Mouse (Mus musculus) layer of hippocampus, postnatal 25 days (tissue): ENCODE data around the gene Osbpl6. TPM values are rescaled to one million over a fixed set of nuclear protein-coding genes. Genes with fewer than 3 reads are reported as not detected.
"Not testable (repeated sequence)": the region's sequence is repeated elsewhere in the genome, so short reads cannot be mapped to it uniquely, and the experiment has no call there.

Experiments used
- DNase-seq, 2 experiments: peaks; one replicate each; pipeline ENCODE4 v3.0.0; 2022; ENCODE audit warnings: mixed read lengths in 2 of 2, low spot score in 1 of 2; ENCODE audit errors: extremely low spot score in 1 of 2
- microRNA-seq, 2 experiments: library from miRNA; unstranded; fragments of <30 nt; microRNA quantifications; one replicate each; pipeline ENCODE4 v1.2.0; 2021
- total RNA-seq, 2 experiments: library from RNA; stranded (reverse); gene quantifications; 2 replicates each; pipeline ENCODE4 v1.2.3; 2021

Osbpl6 gene
- total RNA-seq, 2 experiments from 2014 or later, result 53.7 to 60.6 TPM

DNA sequence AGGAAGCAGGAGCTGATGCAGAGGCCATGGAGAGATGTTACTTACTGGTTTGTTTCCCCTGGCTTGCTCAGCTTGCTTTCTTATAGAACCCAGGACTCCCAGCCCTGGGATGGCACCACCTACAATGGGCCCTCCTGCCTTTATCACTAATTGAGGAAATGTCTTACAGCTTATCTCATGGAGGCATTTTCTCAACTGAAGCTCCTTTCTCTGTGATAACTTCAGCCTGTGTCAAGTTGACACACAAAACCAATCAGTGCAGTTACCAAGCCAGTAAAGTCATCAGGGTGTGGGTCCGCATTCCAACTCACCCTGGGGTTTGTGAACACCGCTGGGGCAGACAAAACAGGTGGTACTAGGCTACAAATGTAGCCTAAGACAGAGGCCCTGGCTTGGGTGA, 216.0 kb downstream of the Osbpl6 start:
- not testable (repeated sequence) for DNase-seq

DNA sequence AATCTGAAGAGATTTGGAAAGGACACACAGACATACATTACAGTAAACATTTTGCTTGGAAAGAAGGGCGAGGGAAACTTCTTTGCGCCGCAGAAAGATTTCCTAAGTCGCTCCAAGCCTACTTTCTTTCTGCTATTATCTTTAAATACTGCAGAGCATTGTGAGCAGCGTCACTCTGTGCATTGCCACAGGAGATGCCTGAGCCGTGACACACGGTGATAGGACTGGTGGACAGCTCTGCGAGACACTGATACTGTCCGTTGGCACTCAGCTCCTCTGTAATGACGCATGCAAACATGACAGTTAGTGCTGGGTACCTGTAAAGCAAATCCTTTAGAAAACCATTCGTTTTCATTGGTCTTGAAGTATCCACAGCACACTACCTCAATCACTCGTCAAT, 224.0 kb downstream of the Osbpl6 start:
- no peak for DNase-seq

DNA sequence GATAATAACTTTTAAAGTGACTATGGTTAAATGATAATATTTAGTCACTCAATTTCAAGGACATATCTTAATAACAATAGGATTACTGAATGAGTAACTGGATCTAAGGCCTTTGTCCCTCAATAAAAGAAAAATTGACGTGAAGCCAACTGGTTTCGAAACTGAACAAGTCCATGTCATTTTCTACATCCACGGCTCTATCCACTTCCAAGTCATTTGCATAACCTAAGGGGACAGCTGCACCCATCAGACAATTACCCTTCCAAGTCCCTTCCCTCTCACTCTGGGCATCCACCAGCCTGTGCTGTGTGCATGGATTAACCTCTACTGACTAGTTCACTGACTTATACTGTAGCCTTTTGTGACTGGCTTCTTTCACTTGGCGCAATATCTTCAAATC, 225.3 kb downstream of the Osbpl6 start:
- no peak for DNase-seq

DNA sequence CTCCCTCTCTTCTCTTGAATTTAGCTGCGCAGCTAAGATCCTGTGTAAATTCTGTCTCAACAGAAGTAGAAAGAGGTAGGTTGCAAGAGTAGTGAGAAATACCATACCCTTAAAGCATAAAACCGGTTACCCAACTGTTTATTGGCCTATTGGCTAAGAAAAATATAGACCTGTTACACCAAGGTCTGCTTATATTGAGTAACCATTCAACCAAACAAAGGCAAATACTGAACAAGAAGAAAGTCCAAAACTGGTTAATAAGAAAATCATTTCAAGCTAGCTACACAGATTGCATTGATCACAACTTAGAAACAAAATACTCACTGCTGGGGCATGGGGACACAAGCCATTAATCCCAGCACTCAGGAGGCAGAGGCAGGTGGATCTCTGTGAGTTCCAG, 233.3 kb downstream of the Osbpl6 start:
- DNase-seq, result no peak

DNA sequence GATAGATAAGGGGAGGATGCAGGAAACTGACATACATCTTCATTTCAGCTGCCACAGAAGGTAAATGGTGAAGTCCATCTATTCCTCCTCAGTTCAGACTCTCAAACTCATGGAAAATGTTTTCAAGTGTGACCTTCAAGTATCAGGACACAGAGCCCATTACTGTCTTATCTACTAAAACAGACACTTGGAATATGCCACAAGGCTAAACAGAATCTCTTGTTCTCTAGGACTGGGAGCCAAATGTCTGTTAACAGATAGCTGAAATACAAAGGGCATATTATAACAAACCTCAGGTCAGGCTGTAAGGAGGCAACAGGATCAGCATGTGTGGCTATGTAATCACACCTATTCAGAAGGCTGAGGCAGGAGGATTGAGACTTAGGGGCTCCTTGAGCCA, 237.5 kb downstream of the Osbpl6 start:
- DNase-seq, result no peak

DNA sequence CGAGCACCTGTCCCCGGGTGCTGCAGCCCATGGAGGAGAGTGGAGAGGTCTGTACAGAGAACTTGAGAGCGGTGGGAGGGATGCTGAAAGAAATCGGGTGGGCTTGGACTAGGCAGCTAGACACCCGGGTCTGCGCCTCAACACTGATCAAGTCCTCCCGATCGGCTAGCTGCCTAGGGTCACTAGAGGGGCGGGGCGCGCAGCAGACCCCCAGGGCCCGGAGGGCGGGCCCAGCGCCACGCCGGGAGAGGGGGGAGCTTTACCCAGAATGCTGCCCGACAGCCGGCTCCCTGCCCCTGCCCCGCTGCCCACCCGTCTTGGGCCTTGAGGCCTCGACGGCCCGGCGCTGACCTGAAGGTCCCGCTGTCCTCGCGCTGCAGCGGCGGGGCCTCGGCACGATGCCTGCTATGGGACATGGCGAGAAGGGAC, 241.1 kb downstream of the Osbpl6 start:
- DNase-seq, result peak; percentile 6 to 19

DNA sequence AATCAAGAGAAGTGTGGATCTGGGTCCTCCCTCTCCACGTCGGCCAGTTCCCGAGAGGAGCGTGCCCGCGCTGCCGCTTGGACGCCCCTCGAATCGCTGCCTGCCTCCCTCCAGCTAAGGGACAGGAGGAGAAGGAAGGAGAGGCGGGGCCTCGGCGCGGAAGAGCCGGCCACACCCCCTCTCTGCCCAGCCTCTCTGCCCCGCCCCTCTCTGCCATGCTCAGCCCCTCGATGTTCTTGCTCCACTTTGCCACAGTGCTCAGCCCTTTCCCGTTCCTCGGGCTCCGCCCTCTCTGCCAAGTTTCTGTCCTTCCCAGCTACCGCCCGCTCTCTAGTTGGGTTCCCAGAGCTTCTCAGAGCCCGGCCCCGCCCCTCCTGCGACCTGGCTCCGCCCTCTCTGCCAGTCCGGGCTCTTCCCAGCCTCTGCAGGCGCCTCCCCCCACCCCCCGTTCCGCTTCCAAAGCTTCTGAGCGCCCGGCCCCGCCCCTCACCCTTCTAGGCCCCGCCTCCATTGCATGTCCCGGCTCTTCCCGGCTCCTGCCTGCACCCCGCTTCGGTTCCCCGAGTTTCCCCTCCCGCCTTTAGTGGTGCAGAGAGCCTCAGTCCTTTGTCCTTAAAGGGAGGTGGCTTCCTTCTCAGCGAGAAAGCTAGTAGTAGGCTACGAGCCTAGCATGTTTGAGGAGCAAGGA, 241.7 kb downstream of the Osbpl6 start, which contains the start of the genes Prkra and Pjvk:
TSS of gene Prkra (minus strand) at position 133 of the 688 bp plus-strand sequence.
TSS of gene Pjvk (plus strand) at position 594 of the 688 bp plus-strand sequence.
- DNase-seq, result peak; percentile 92 to 99

DNA sequence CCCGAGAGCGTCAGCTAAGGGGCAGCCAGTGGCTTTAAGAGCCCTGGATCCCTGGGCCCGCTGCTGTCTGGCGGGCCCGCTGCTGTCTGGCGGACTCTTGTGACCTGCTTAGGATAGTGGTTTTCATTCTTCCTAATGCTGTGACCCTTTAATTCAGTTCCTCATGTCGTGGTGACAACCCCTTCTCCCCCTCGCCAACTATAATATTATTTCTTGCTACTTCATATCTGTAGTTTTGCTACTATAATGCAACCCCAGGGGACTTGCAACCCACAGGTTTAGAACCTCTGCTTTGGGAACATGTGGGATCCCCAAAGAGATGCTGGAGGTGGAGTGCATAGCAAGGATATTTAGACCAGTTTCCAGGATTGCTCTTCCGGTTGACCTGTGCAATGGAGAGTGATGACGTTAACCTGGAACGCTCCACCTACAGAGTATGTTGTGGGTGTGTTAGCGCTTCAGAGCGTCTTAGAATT, 242.4 kb downstream of the Osbpl6 start:
- no peak for DNase-seq

Small RNA genes lying within 50 kb of the gene (microRNA-seq; reads per million reads assigned to microRNA genes)
- 0 reads per million in 2 experiments for gene Gm23164

Other genes starting within 250 kb of the Osbpl6 start
- 10 to 100 TPM; 12.5 to 16.7 TPM for gene Pde11a, start 67.7 kb upstream of the Osbpl6 start, total RNA-seq
- gene Cyct, start 46.1 kb upstream of the Osbpl6 start, total RNA-seq, result under 1 TPM in 1 of 2 experiments, not detected in 1; 0.59 TPM
- 10 to 100 TPM; 40.9 to 44.8 TPM for gene Rbm45, start 36.5 kb upstream of the Osbpl6 start, total RNA-seq
- 10 to 100 TPM; 16.6 to 19.1 TPM for gene Prkra, start 241.5 kb downstream of the Osbpl6 start, total RNA-seq
- not detected for gene Pjvk, start 242.0 kb downstream of the Osbpl6 start, total RNA-seq